8 mouse cellular contexts compared by ENCODE assay signal in genomic region chr4:144894487-144895210, GRCm38 (mm10). TPM values are rescaled to one million over a fixed set of nuclear protein-coding genes. Genes with fewer than 3 reads are reported as not detected.
A peak's percentile ranks its signal among the peaks of the same experiment; 100 is the strongest.
DNase-seq lines count a peak whose midpoint lies in the region; ATAC-seq and TF ChIP-seq lines count a peak whose summit lies in the region.

No protein-coding gene starts in this region.

- H3K79me2 ChIP-seq in C2C12 (ENCODE audit: control insufficient read depth, insufficient read depth) = no peaks in the 10 kb centered on the region

- no peak for TF ChIP-seq CTCF in C2C12 (IDR thresholded peaks at IDR 0.05; ENCODE audit: control insufficient read depth, insufficient read depth, insufficient read length)
- no peak for TF ChIP-seq CTCF in hindbrain, postnatal 0 days (IDR thresholded peaks at IDR 0.05; ENCODE audit: low read depth)

- no peaks in the 10 kb centered on the region for H3K36me3 ChIP-seq in C2C12 (ENCODE audit: control insufficient read depth, insufficient read depth)
- H3K36me3 ChIP-seq in forebrain, embryonic 14.5 days (ENCODE audit: control insufficient read depth, insufficient read depth, low read length) = no peaks in the 10 kb centered on the region
- no peaks in the 10 kb centered on the region for H3K36me3 ChIP-seq in hindbrain, postnatal 0 days (ENCODE audit: insufficient read depth, low read length)
- H3K36me3 ChIP-seq in liver, embryonic 13.5 days = peaks cover 8% of the 10 kb centered on the region
- H3K36me3 ChIP-seq in neural tube, embryonic 14.5 days (ENCODE audit: control insufficient read depth, insufficient read depth, low read length) = no peaks in the 10 kb centered on the region

- WGBS in forebrain, embryonic 14.5 days = 6% methylated on average over 11 of the region's 11 CpGs
- WGBS in hindbrain, postnatal 0 days = 2% methylated on average over 11 of the region's 11 CpGs
- 11% methylated on average over 11 of the region's 11 CpGs for whole genome bisulfite sequencing in liver, embryonic 13.5 days (ENCODE audit: insufficient replicate concordance)
- WGBS in neural tube, embryonic 14.5 days = 2% methylated on average over 11 of the region's 11 CpGs

- peak; percentile 57 for DNase-seq in adipocyte (ENCODE audit: low spot score)
- no peak for DNase-seq in forebrain, embryonic 14.5 days (ENCODE audit: low spot score)
- peak; percentile 35 for DNase-seq in hindbrain, postnatal 0 days (ENCODE audit: low spot score)
- DNase-seq in liver, embryonic 13.5 days = no peak
- no peak for DNase-seq in layer of hippocampus, adult 8-10 months (ENCODE audit: low spot score in 2 of 2)

- no peak overlapping the region for H3K4me3 ChIP-seq in C2C12 (ENCODE audit: insufficient read depth, poor library complexity, severe bottlenecking)
- H3K4me3 ChIP-seq in forebrain, embryonic 14.5 days (ENCODE audit: low read depth, low read length) = peak overlapping the region; percentile 43
- peak overlapping the region; percentile 63 for H3K4me3 ChIP-seq in hindbrain, postnatal 0 days (ENCODE audit: low read length)
- H3K4me3 ChIP-seq in liver, embryonic 13.5 days (replicated peaks) = peak overlapping the region; percentile 65
- peak overlapping the region; percentile 39 for H3K4me3 ChIP-seq in neural tube, embryonic 14.5 days (ENCODE audit: low read depth, low read length)

- H3K27ac ChIP-seq in forebrain, embryonic 14.5 days (ENCODE audit: low read depth, low read length) = no peak overlapping the region
- peak overlapping the region; percentile 68 for H3K27ac ChIP-seq in hindbrain, postnatal 0 days
- H3K27ac ChIP-seq in liver, embryonic 13.5 days = peak overlapping the region; percentile 71
- H3K27ac ChIP-seq in neural tube, embryonic 14.5 days (ENCODE audit: low read depth, low read length) = peak overlapping the region; percentile 8; the same call in 1 of the 2 replicates

- H3K27me3 ChIP-seq in C2C12 (ENCODE audit: control insufficient read depth, insufficient read depth, insufficient read length) = no peaks in the 10 kb centered on the region
- H3K27me3 ChIP-seq in forebrain, embryonic 14.5 days (replicated peaks; ENCODE audit: control insufficient read depth, insufficient read depth, low read length) = peaks cover 28% of the 10 kb centered on the region
- no peaks in the 10 kb centered on the region for H3K27me3 ChIP-seq in hindbrain, postnatal 0 days (ENCODE audit: insufficient read depth, low read length)
- peaks cover 44% of the 10 kb centered on the region for H3K27me3 ChIP-seq in liver, embryonic 13.5 days
- 0 out of 2 replicates have a peak, but pooled peaks cover 4% of the 10 kb centered on the region for H3K27me3 ChIP-seq in neural tube, embryonic 14.5 days (ENCODE audit: control insufficient read depth, insufficient read depth, low read length)

- H3ac ChIP-seq in C2C12 (ENCODE audit: control insufficient read depth, insufficient read length, low read depth) = no peak overlapping the region

- H3K9me3 ChIP-seq in forebrain, embryonic 14.5 days (replicated peaks; ENCODE audit: control insufficient read depth, low read length) = no peaks in the 10 kb centered on the region
- no peaks in the 10 kb centered on the region for H3K9me3 ChIP-seq in hindbrain, postnatal 0 days (ENCODE audit: low read length)
- no peaks in the 10 kb centered on the region for H3K9me3 ChIP-seq in liver, embryonic 13.5 days (replicated peaks)
- H3K9me3 ChIP-seq in neural tube, embryonic 14.5 days (ENCODE audit: control insufficient read depth, low read length) = no peaks in the 10 kb centered on the region

- no peak overlapping the region; the same call in 1 of the 2 replicates for H3K9ac ChIP-seq in forebrain, embryonic 14.5 days (ENCODE audit: low read length)
- H3K9ac ChIP-seq in hindbrain, postnatal 0 days (replicated peaks; ENCODE audit: low read length) = peak overlapping the region; percentile 56
- H3K9ac ChIP-seq in liver, embryonic 13.5 days = peak overlapping the region; percentile 69
- no peak overlapping the region for H3K9ac ChIP-seq in neural tube, embryonic 14.5 days (replicated peaks; ENCODE audit: low read depth, low read length)

- H3K4me1 ChIP-seq in forebrain, embryonic 14.5 days (ENCODE audit: control insufficient read depth, insufficient read depth, low read length) = peaks cover 7% of the 10 kb centered on the region
- H3K4me1 ChIP-seq in hindbrain, postnatal 0 days (ENCODE audit: insufficient read depth, low read length) = 0 out of 2 replicates have a peak, but pooled peaks cover 9% of the 10 kb centered on the region
- H3K4me1 ChIP-seq in liver, embryonic 13.5 days (replicated peaks) = peaks cover 46% of the 10 kb centered on the region
- H3K4me1 ChIP-seq in neural tube, embryonic 14.5 days (ENCODE audit: control insufficient read depth, insufficient read depth, low read length) = peaks cover 16% of the 10 kb centered on the region; the same call in 1 of the 2 replicates

- H3K4me2 ChIP-seq in forebrain, embryonic 14.5 days (ENCODE audit: low read length) = peak overlapping the region; percentile 81; the same call in 1 of the 2 replicates
- peak overlapping the region; percentile 96 for H3K4me2 ChIP-seq in hindbrain, postnatal 0 days (ENCODE audit: low read depth, low read length)
- peak overlapping the region; percentile 74 for H3K4me2 ChIP-seq in liver, embryonic 13.5 days
- H3K4me2 ChIP-seq in neural tube, embryonic 14.5 days (ENCODE audit: low read depth, low read length) = peak overlapping the region; percentile 92

- no peak for ATAC-seq in forebrain, embryonic 14.5 days
- peak; percentile 4; the same call in 1 of the 2 replicates for ATAC-seq in hindbrain, postnatal 0 days
- no peak for ATAC-seq in liver, embryonic 13.5 days (ENCODE audit: low read depth)
- ATAC-seq in neural tube, embryonic 14.5 days (ENCODE audit: low read depth) = no peak
- ATAC-seq in inflammation-experienced regulatory T-cells, adult 6 months = no peak

- H3K79me3 ChIP-seq in C2C12 (ENCODE audit: low read depth) = no peaks in the 10 kb centered on the region

TF ChIP-seq in C2C12, 6 proteins besides CTCF, POLR2A, EP300 and RAD21:
- TF ChIP-seq FOSL1 (IDR thresholded peaks at IDR 0.05; ENCODE audit: insufficient read depth, low read length, poor library complexity, severe bottlenecking) = no peak
- TF ChIP-seq USF1 (IDR thresholded peaks at IDR 0.05; ENCODE audit: low read depth) = no peak
- no peak for TF ChIP-seq MYOG (IDR thresholded peaks at IDR 0.05; ENCODE audit: control insufficient read depth, extremely low read depth, insufficient read length)
- TF ChIP-seq MAX (IDR thresholded peaks at IDR 0.05) = no peak
- TF ChIP-seq MYOD1 (IDR thresholded peaks at IDR 0.05; ENCODE audit: control insufficient read depth, insufficient read length, low read depth) = peak; percentile 40
- no peak for TF ChIP-seq CEBPB (IDR thresholded peaks at IDR 0.05; ENCODE audit: low read depth)

RNA-seq across cellular contexts. Expression of gene Dhrs3, which starts 2.0 kb away (rescaled TPM):
- polyA plus RNA-seq in C2C12 (2012; fragmentation: generic; extraction: Trizol) = 5.0 TPM
- polyA plus RNA-seq in forebrain, embryonic 14.5 days (2014; fragmentation: Nextera tagmentation; extraction: Ambion mirVana) = 16.1 and 25.8 TPM in 2 replicates
- 35.5 and 40.1 TPM in 2 replicates for total RNA-seq in hindbrain, postnatal 0 days (2014; rRNA removed)
- polyA plus RNA-seq in hindbrain, postnatal 0 days (2015; fragmentation: Nextera tagmentation; extraction: Ambion mirVana) = 51.8 and 59.8 TPM in 2 replicates
- 25.0 and 31.3 TPM in 2 replicates for polyA plus RNA-seq in liver, embryonic 13.5 days (2015; fragmentation: Nextera tagmentation; extraction: Ambion mirVana)
- 17.0 and 30.8 TPM in 2 replicates for polyA plus RNA-seq in neural tube, embryonic 14.5 days (2014; fragmentation: Nextera tagmentation; extraction: Ambion mirVana)
- polyA plus RNA-seq in inflammation-experienced regulatory T-cells, adult 6 months (2017; shearing (Covaris generic)) = 100 to 1,000 TPM in 1 of 3 experiments, 10 to 100 TPM in 2; 24.6 to 111 (median 80.4) TPM
- total RNA-seq in layer of hippocampus, adult 8-10 months (2022) = 10 to 100 TPM; 28.7 to 41.1 (median 35.0) TPM

Comparison
In these comparisons a context has a peak if more than half of its experiments do, and no peak if none do; other contexts are left out.
1. DNase-seq: peak in adipocyte (single experiment) and hindbrain, postnatal 0 days (single experiment); none in forebrain, embryonic 14.5 days (single experiment), liver, embryonic 13.5 days (single experiment) and layer of hippocampus, adult 8-10 months (0 of 2).
2. H3K9ac ChIP-seq: peak in hindbrain, postnatal 0 days (single experiment) and liver, embryonic 13.5 days (single experiment); none in forebrain, embryonic 14.5 days (single experiment) and neural tube, embryonic 14.5 days (single experiment).
3. Peak in every context shown above with its lines, with median percentiles within 50 percentile points of each other: H3K4me2 ChIP-seq.